Mouse (Mus musculus) megakaryocyte progenitor cell, adult 5-6 weeks (primary cell): ENCODE results near the gene Nfkbib. TPM values are rescaled to one million over a fixed set of nuclear protein-coding genes. Genes with fewer than 3 reads are reported as not detected.

Experiments used
- ATAC-seq: replicated peaks from 2 replicates; pipeline ENCODE4 v1.8.0; 2016; ENCODE audit warnings: mild to moderate bottlenecking, moderate TSS enrichment, inconsistent platforms; ENCODE audit not compliant: poor library complexity
- total RNA-seq, 2 experiments: library from RNA; stranded (forward) in 1 of 2; stranded (reverse) in 1 of 2; fragments of 157-497, 149-512 nt in 1 of 2; fragments of 200-1000 nt in 1 of 2; gene quantifications; 2 replicates each; pipeline versions ENCODE4 v1.2.3 to v1.2.4; 2015 to 2017

The Nfkbib gene
- total RNA-seq (2015): 14.7 and 18.4 TPM in 2 replicates
- total RNA-seq (2017): 12.3 and 15.7 TPM in 2 replicates

DNA sequence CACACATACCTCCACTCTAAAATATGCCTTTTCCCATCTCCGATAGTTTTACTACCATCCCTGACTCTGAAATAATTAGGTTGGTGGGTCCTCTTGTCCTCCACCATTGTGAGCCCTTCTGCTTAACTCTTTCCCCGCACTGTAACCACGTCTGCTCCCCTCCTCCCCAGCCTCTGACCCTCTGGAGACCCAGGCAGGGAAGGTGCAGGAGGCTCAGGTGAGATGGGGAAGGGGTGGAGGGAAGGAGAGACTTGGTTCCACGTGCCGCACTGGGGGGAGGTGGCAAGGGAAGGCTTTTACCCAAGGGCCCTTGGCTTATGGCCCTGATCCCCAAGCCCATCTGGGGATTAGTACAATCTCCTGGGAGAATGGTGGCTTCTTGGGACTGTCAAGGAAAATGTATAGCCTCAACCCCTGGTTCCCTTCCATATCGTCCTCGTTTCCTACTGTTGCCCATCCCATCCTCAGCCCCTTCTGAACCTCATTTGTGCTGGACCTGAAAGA is at the start of gene Nfkbib:
Gene Nfkbib (minus strand): TSS at position 51 of the 504 bp plus-strand sequence.
- no peak for ATAC-seq

DNA sequence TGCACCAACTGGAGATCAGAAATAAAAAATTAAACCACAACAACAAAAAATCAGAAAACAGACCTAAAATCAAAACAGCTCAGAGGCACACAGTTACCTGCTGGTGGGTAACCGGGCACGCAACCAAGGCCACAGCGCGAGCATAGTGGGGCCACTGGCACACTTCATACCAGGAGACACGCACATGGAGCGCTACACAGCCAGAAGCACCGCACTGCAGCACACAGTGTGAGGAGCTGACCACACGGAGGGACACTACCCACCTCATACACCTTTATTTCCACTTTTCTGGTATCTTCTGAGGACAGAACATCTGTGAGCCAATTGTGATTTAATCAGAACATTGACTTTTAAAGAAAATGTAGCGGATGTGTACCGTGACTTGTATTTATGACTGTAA is 49.6 kb upstream of the Nfkbib start:
- no peak for ATAC-seq

- ATAC-seq: no peak
These were observed 48.9 kb upstream of the Nfkbib start for GRCm38 (mm10) chr7:28816201-28816600.

DNA sequence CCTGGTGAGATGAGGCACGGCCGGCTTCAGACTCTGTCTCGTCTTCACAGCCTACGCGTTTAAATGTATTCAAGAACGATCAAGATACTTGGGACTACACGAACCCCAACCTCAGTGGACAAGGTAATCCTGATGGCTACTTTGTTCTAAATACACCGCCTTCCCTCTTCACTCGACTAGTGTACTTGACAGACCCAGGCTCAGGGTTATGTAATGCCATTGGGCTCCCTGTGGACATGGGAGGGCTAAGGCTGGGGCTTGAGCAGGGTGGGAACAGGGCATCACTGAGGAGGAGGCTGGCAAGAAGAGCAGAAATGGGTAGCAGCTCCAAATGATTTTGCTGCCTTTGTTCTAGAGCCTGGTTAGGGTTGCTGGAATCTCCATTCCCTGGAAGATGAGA is 47.9 kb upstream of the Nfkbib start:
- no peak for ATAC-seq

- ATAC-seq: no peak
These were observed 47.2 kb upstream of the Nfkbib start for GRCm38 (mm10) chr7:28814306-28815034.

DNA sequence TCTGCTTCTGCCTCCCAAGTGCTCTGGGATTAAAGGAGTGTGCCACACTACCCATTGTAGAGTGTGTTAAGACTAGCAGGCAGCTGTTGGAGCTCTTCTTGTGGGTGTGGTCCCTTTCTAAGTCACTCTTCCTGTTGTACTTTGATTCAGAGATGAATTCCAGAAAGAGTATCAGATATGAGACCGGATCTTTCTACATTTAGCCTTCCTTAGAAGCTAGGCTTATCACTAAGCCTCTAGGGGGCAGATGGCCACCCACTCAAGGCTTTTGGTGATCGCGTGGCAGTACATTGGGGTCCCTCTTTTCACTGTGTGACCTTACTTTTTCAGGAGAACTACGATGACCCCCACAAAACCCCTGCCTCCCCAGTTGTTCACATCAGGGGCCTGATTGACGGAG is 45.6 kb upstream of the Nfkbib start:
- ATAC-seq: no peak

GRCm38 (mm10) chr7:28812436-28812835 is 45.1 kb upstream of the Nfkbib start:
- ATAC-seq: no peak

DNA sequence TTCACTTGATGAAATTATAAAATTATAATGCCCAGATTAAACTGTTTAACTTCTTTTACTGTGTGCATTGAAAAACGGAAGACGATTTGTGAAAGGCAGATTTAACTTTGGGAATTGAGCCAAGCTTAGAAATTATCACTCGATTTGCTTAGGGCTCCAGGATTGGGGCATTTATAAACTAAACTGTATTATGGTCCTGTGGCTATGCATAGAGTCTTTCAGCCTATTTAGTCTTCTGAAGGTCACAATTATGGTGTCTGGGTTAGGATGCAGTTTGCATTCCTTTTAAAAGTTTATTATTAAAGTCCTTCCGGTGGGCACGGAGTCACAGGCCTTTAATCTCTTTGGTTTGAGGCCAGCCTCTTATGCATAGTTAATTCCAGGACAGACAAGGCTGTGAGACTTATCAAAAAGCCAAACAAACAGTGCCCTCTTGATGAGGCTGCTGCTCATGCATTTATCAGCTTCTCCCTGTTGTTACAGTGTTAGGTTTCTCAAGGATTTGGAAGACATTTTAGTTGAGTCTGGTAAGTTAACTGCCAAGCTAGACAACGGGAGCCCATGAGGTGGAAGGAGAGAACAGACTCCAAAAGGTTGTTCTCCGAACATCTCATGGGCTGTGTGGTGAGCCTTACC is 44.4 kb upstream of the Nfkbib start:
- ATAC-seq: no peak

- peak; percentile 28 for ATAC-seq
These were observed 43.9 kb upstream of the Nfkbib start for GRCm38 (mm10) chr7:28811228-28811627.

- peak; percentile 64 for ATAC-seq
These were observed 43.1 kb upstream of the Nfkbib start for GRCm38 (mm10) chr7:28810107-28811066.

- ATAC-seq: peak; percentile 18
These were observed 42.2 kb upstream of the Nfkbib start for GRCm38 (mm10) chr7:28809401-28810089.

GRCm38 (mm10) chr7:28808957-28809393 is 41.7 kb upstream of the Nfkbib start:
- peak; percentile 53 for ATAC-seq

GRCm38 (mm10) chr7:28808221-28808941 is 41.1 kb upstream of the Nfkbib start, which contains the start of gene Hnrnpl:
Gene Hnrnpl, plus strand, starts transcription at chr7:28808541.
- ATAC-seq: peak; percentile 8

GRCm38 (mm10) chr7:28807641-28808220 is 40.4 kb upstream of the Nfkbib start:
- ATAC-seq: no peak

- no peak for ATAC-seq
These were observed 39.6 kb upstream of the Nfkbib start for GRCm38 (mm10) chr7:28806869-28807268.

GRCm38 (mm10) chr7:28803756-28804155 is 36.4 kb upstream of the Nfkbib start:
- no peak for ATAC-seq

DNA sequence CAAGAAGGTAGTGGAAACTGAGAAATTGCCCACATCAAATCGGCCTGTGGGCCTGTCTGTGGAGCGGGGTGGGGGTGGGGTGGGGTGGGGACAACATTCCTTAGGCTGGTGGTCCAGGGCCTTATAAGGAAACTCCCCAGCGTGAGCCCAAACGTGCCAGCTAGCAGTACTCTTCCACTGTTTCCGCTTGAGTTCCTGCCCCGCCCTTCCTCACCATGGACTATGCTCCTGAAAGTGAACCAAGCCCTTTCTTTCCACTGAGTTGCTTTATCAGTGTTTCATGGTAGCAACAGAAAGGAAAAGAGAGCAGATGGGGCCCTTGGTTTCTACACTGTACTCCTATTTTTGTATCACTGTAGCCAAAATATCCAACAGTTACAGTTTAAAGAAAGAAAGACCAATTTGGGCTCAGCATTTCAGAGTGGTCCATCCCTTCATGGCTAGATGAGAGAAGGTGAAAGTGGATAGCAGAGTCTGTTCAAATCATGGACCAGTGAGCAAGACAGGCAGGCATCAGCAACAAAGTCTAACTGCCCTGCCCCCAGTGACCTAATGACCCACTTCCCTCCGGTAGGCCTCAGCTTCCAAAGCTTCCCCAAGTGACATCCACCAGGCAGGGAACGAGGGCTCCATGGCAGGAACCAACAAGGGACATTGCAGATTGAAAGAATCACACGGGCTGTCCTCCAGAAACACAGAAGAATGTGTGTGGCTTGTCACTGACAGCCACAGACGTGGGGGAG is 35.7 kb upstream of the Nfkbib start:
- peak; percentile 62 for ATAC-seq

DNA sequence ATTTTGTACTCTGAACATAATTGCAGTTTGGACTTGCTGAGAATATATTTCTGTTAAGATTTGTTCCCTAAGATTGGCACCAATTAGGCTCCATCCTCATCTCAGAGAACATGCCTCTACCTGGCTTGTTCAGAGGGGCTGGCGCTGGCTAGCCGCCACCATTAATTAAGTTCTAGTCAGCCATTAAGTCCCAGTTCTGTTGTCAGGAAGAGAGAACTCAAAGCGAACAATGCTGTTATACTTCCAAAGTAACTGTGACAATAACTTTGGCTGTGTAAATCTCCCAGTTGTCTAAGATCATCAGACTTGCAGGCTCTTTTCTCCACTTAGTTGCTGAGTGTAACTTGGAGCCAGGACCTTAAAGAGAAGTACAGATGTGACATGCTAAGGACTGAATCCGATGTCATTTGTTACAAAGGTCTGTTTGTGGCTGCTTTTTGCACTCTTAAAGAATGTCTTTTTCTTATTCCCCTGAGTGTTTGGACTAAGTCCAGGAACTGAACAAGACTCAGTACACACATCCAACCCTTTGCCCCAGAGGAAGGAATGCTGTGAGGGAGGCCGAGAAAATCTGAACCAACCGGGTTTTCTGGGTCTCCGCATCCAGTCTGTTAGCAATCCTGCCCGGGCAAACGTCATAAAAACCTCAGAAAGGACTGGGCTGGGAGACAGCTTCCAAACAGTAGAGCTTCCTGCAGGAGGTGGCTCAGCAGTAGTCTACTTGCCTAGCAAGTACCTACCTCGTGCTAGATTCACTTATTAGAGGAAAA is 34.8 kb upstream of the Nfkbib start:
- no peak for ATAC-seq
